Mouse (Mus musculus) urinary bladder, postnatal 10 days (tissue): ENCODE data around the gene Trio.

Source experiments
- DNase-seq: peaks from one replicate; pipeline ENCODE4 v3.0.0; 2022; ENCODE audit warnings: low spot score

Gene Trio

GRCm38 (mm10) chr15:27876327-27876726 is 149.3 kb downstream of the Trio start:
- no peak for DNase-seq

GRCm38 (mm10) chr15:27875753-27876152 is 149.9 kb downstream of the Trio start:
- DNase-seq, result no peak

GRCm38 (mm10) chr15:27873747-27874320 is 151.8 kb downstream of the Trio start:
- no peak for DNase-seq

GRCm38 (mm10) chr15:27872286-27872685 is 153.4 kb downstream of the Trio start:
- DNase-seq, result no peak

- DNase-seq, result no peak
Observed at GRCm38 (mm10) chr15:27871708-27872107, 153.9 kb downstream of the Trio start.

GRCm38 (mm10) chr15:27871260-27871659 is 154.4 kb downstream of the Trio start:
- no peak for DNase-seq

GRCm38 (mm10) chr15:27869001-27869400 is 156.6 kb downstream of the Trio start:
- no peak for DNase-seq

- DNase-seq, result no peak
Observed at GRCm38 (mm10) chr15:27867831-27868230, 157.8 kb downstream of the Trio start.

GRCm38 (mm10) chr15:27866471-27866870 is 159.2 kb downstream of the Trio start:
- no peak for DNase-seq

GRCm38 (mm10) chr15:27866053-27866452 is 159.6 kb downstream of the Trio start:
- DNase-seq, result no peak

- DNase-seq, result no peak
Observed at GRCm38 (mm10) chr15:27864397-27864796, 161.3 kb downstream of the Trio start.

GRCm38 (mm10) chr15:27862949-27863348 is 162.7 kb downstream of the Trio start:
- DNase-seq, result no peak

GRCm38 (mm10) chr15:27860439-27860838 is 165.2 kb downstream of the Trio start:
- DNase-seq, result no peak

- no peak for DNase-seq
Observed at GRCm38 (mm10) chr15:27859590-27859989, 166.1 kb downstream of the Trio start.

- DNase-seq, result no peak
Observed at GRCm38 (mm10) chr15:27859115-27859514, 166.5 kb downstream of the Trio start.

- DNase-seq, result no peak
Observed at GRCm38 (mm10) chr15:27858179-27858819, 167.3 kb downstream of the Trio start.

GRCm38 (mm10) chr15:27857242-27857641 is 168.4 kb downstream of the Trio start:
- no peak for DNase-seq

- no peak for DNase-seq
Observed at GRCm38 (mm10) chr15:27856050-27856787, 169.4 kb downstream of the Trio start.

- DNase-seq, result no peak
Observed at GRCm38 (mm10) chr15:27851312-27851711, 174.3 kb downstream of the Trio start.

- no peak for DNase-seq
Observed at GRCm38 (mm10) chr15:27850904-27851303, 174.7 kb downstream of the Trio start.

GRCm38 (mm10) chr15:27849910-27850309 is 175.7 kb downstream of the Trio start:
- DNase-seq, result no peak

- DNase-seq, result no peak
Observed at GRCm38 (mm10) chr15:27841696-27842095, 184.0 kb downstream of the Trio start.

GRCm38 (mm10) chr15:27840579-27840978 is 185.1 kb downstream of the Trio start:
- no peak for DNase-seq
